Mouse (Mus musculus): ENCODE data around the gene Selenop.
"Not testable (repeated sequence)": the region's sequence is repeated elsewhere in the genome, so short reads cannot be mapped to it uniquely, and the experiment has no call there.

Selenop gene

DNA sequence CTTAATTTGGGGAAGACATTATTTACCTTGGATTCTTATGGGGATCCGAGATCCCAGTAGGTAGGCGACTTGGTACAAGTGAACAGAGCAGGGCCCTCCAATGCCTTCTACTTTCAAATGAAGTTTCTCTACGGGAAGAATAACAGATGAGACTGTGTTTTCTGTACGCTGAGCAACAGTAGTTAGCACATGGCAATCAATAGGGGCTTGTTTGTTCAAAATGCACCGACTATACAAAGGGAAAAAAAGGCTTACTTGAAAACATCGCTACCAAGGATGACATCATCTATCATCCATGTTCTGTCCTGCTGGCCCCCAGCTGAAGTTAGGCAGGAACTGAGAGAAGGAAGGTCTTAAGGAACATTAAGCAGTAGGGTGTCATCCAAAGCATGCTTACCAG, at the start of gene Selenop:
TSS of gene Selenop (plus strand) at position 301 of the 400 bp plus-strand sequence.
- no peak for DNase-seq (ENCODE audit: low spot score in 2 of 2)

GRCm38 (mm10) chr15:3218668-3219067, 49.7 kb upstream of the Selenop start:
- DNase-seq (ENCODE audit: low spot score in 2 of 2) = not testable (repeated sequence)

GRCm38 (mm10) chr15:3222803-3223437, 45.4 kb upstream of the Selenop start:
- no peak for DNase-seq (ENCODE audit: low spot score in 2 of 2)

- no peak for DNase-seq (ENCODE audit: low spot score in 2 of 2)
Observed at GRCm38 (mm10) chr15:3226573-3226972, 41.8 kb upstream of the Selenop start.

DNA sequence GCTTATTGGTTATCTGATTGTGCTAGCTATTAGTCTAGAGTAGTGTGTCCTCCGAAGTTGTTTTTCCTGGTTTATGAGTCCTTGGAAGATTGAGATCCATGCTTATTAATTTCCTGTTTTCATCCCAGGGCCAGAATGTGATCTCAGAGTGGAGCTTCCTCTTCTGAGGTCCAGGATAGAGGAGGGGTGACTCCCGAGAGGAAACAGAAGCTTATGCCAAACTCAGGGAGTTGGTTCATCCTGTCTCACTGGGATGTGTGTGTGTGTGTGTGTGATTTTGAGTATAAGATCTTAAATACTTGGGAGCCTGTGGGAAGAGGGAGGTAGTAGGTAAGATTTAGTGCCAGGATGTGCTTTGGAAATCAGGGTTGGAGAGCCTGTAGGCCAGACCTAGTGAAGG, 40.2 kb upstream of the Selenop start:
- no peak for DNase-seq (ENCODE audit: low spot score in 2 of 2)

- DNase-seq (ENCODE audit: low spot score in 2 of 2) = no peak
Observed at GRCm38 (mm10) chr15:3228990-3229389, 39.4 kb upstream of the Selenop start.

GRCm38 (mm10) chr15:3231004-3231403, 37.3 kb upstream of the Selenop start:
- DNase-seq (ENCODE audit: low spot score in 2 of 2) = no peak

DNA sequence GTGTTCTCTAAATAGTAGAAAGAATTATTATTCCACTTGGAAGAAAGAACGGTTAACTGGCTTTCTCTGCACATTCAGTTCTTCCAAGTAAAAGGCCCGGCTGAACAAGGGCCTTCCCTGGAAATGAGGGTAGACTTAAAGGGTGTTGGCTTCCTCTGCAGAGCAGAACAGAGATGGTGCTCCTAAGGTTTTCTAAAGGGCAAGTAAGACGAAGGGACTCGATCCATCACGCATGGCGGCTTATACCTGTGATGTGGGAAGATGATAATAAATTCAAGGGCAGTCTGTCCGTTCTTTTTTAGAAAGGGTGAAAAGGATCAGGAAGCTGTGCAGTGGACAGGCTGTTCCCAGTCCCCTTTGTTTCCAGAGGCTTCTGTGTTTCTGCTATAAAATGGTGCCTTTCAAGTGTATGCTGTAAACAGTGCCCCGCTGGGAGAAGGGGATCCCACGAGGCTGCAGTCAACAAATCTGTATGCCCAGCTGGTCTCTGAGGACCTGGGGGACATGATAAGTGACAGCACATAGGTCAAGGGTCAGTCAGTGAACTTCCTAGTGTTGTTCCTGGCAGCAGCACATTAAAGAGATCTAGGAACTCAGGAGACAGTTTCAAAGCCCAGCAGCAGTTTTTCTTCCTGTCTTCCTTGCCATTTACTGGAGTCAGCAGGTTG, 36.0 kb upstream of the Selenop start:
- peak in 1 of 2 experiments; percentile 5 for DNase-seq (ENCODE audit: low spot score in 2 of 2)

DNA sequence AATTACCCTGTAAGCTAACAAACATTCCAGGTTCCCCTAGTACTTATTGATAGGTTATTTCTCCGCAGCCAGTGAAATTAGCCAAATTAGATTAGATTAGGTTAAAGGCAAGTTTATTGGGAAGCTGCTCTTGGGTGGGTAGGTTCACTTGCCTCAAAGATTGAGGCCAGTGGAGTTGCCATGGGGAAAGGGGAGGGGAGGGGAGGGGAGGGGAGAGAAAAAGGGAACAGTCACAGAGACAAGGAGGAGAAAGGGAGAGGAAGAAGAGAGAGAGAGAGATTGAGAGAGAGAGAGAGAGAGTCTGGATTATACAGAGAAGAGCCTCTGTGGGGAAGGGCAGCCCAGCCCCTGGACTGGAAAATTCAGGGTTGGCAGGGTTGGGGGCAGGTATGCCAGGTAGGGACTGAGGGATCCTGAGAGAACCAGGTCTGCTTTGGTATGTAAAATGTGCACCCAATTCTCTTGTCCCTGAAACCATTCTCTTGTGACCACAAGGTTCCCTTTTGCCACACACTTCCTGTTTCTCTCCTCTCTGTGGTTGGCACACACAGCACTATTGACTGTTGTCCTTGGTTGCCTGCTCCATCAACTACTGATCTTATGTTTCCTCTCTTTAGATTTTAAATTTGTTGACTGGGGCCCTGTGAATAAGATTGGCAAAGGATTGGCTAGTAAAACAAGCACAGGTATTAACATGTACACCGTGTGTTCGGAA, 34.4 kb upstream of the Selenop start:
- DNase-seq (ENCODE audit: low spot score in 2 of 2) = no peak

DNA sequence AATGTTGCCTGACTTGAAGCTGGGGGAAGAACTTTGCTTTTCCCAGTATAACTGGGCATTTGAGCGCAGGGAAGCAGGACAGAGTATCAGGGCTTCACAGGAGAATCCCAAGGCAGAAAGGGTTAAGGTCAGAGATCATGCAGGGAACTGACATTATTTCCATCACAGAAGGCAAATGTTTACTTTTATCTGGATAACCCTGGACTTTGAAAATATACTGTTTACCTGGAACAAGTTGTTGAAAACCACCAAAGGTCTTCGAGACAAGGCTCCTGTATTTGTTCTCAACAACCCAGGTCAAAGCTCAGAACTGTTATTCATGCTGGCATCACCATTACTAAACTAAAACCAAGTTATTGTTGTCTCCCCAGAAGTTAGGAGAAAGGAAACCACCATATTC, 32.0 kb upstream of the Selenop start:
- no peak for DNase-seq (ENCODE audit: low spot score in 2 of 2)

- DNase-seq (ENCODE audit: low spot score in 2 of 2) = no peak
Observed at GRCm38 (mm10) chr15:3237963-3238362, 30.4 kb upstream of the Selenop start.

- not testable (repeated sequence) for DNase-seq (ENCODE audit: low spot score in 2 of 2)
Observed at GRCm38 (mm10) chr15:3245036-3245435, 23.3 kb upstream of the Selenop start.

- DNase-seq (ENCODE audit: low spot score in 2 of 2) = no peak
Observed at GRCm38 (mm10) chr15:3250620-3251019, 17.7 kb upstream of the Selenop start.

DNA sequence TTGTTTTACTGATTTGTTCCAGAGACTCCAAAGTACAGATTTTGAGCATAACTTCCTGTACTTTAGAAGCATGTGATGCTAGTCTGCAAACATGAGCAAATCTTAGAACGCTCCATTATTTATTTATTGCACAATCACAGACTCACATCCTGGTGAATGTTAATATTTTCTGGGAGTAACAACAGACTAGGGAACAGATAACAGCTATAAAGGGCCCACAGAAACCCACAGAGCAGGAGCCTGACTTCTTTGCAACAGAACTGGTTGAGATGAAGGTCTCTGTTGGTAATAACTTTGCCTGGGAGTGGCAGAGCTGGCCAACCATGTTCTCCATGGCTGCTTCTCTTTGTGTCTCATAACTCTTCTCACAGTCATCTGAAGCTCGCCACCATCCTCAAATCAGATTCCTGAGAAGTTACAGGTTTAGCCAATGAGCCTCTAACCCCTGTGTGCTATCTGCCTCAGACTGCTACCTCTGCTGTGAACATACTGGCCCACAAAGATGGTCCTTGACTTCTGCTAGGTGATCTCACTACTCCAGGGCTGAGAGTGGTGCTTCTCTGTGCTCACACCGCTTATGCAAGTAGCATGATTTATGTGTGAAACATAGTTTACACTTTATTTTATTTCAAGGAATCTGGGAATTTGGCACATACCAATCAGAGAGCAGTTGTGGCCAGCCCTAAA, 17.2 kb upstream of the Selenop start:
- DNase-seq (ENCODE audit: low spot score in 2 of 2) = no peak

- no peak for DNase-seq (ENCODE audit: low spot score in 2 of 2)
Observed at GRCm38 (mm10) chr15:3251718-3252067, 16.7 kb upstream of the Selenop start.

DNA sequence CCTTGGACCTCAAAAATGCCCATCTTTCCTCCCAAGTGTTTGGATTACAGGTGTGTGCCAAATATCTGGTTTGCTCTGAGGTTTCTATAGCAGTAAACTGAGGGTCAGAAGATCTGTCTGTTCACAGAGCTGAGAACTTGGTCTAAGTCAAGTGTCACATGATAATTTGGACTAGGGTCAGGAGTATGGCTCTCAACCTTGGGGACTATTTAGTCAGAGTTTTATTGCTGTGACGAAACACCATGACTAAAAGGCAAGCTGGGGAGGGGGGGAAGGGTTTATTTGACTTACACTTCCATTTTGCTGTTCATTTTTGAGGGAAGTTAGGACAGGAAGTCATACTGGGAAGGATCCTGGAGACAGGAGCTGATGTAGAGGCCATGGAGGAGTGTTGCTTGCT, 9.3 kb upstream of the Selenop start:
- no peak for DNase-seq (ENCODE audit: low spot score in 2 of 2)

DNA sequence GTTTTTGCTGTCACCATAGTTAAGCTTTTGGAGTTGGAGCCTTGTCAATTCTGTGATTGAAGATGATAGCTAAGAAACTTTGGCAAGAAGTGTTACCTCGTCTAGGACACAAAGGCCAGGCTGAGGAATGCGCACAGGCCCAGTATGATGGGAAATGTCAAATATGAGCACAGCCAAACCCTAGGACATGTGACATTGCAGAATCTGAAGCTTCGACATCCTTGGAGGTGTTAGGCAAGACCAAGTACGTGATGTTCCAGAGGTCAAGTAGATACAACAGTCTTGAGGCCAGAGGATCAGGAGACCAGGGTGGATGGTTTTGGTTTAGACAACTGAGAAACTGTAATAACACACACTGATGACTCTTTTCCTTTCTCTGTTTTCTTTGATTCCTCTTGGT, 8.0 kb upstream of the Selenop start:
- DNase-seq (ENCODE audit: low spot score in 2 of 2) = no peak

DNA sequence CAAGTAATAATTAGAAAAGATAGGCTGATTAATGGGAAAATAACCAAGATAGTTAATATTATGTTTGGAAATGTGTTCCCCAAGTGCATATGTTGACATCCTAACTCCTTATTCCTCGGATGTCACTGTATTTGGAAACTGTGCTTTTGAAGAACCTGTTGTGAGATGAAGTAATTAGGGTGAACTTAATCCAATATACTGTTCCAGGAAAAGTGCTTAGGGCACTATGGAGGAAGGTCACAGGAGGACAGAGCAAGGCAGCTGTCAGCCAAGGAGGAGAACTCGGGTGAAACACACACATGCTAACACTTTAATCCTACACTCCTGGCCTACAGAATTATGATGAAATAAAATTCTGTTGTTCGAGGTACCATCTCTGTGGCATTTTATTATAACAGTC, 5.5 kb upstream of the Selenop start:
- DNase-seq (ENCODE audit: low spot score in 2 of 2) = no peak

GRCm38 (mm10) chr15:3264293-3264692, 4.1 kb upstream of the Selenop start:
- no peak for DNase-seq (ENCODE audit: low spot score in 2 of 2)

- DNase-seq (ENCODE audit: low spot score in 2 of 2) = no peak
Observed at GRCm38 (mm10) chr15:3264828-3265227, 3.5 kb upstream of the Selenop start.

- DNase-seq (ENCODE audit: low spot score in 2 of 2) = no peak
Observed at GRCm38 (mm10) chr15:3269496-3269895, 1.1 kb downstream of the Selenop start.

GRCm38 (mm10) chr15:3269996-3270645, 1.8 kb downstream of the Selenop start:
- no peak for DNase-seq (ENCODE audit: low spot score in 2 of 2)

All from frontal cortex, postnatal 25 days (tissue).